Mouse (Mus musculus) A20 (cell line): Measurements from ENCODE around the gene Gm10073.
"Not testable (repeated sequence)": the region's sequence is repeated elsewhere in the genome, so short reads cannot be mapped to it uniquely, and the experiment has no call there.

Source experiments
- DNase-seq: peaks from one replicate; pipeline ENCODE4 v3.0.0-alpha.2; 2011; ENCODE audit warnings: low read depth, low spot score

Gene Gm10073

GRCm38 (mm10) chr8:106599265-106599979, 26.2 kb upstream of the Gm10073 start:
- DNase-seq, result no peak

- no peak for DNase-seq
These were observed 23.8 kb upstream of the Gm10073 start for GRCm38 (mm10) chr8:106597067-106597466.

- DNase-seq, result peak; percentile 26
These were observed 22.4 kb upstream of the Gm10073 start for GRCm38 (mm10) chr8:106595623-106596022.

GRCm38 (mm10) chr8:106592458-106592857, 19.2 kb upstream of the Gm10073 start:
- no peak for DNase-seq

- no peak for DNase-seq
These were observed 15.5 kb upstream of the Gm10073 start for GRCm38 (mm10) chr8:106588443-106589431.

GRCm38 (mm10) chr8:106586896-106587295, 13.6 kb upstream of the Gm10073 start:
- DNase-seq, result no peak

- DNase-seq, result no peak
These were observed 12.4 kb upstream of the Gm10073 start for GRCm38 (mm10) chr8:106585671-106586037.

GRCm38 (mm10) chr8:106584942-106585670, 11.8 kb upstream of the Gm10073 start:
- no peak for DNase-seq

GRCm38 (mm10) chr8:106581344-106582088, 8.3 kb upstream of the Gm10073 start:
- DNase-seq, result no peak

- DNase-seq, result no peak
These were observed 6.2 kb upstream of the Gm10073 start for GRCm38 (mm10) chr8:106579510-106579909.

GRCm38 (mm10) chr8:106576849-106577555, 3.7 kb upstream of the Gm10073 start:
- DNase-seq, result no peak

- no peak for DNase-seq
These were observed 1.0 kb upstream of the Gm10073 start for GRCm38 (mm10) chr8:106574283-106574682.

- DNase-seq, result not testable (repeated sequence)
These were observed 1.1 kb downstream of the Gm10073 start for GRCm38 (mm10) chr8:106572175-106572574.

GRCm38 (mm10) chr8:106571551-106572172, 1.6 kb downstream of the Gm10073 start:
- DNase-seq, result no peak

GRCm38 (mm10) chr8:106570386-106570785, 2.9 kb downstream of the Gm10073 start:
- DNase-seq, result no peak

- DNase-seq, result no peak
These were observed 4.3 kb downstream of the Gm10073 start for GRCm38 (mm10) chr8:106569006-106569405.

- DNase-seq, result peak; percentile 64
These were observed 9.5 kb downstream of the Gm10073 start for GRCm38 (mm10) chr8:106563691-106564182.

GRCm38 (mm10) chr8:106561097-106561865, 12.0 kb downstream of the Gm10073 start:
- peak; percentile 72 for DNase-seq

- no peak for DNase-seq
These were observed 13.4 kb downstream of the Gm10073 start for GRCm38 (mm10) chr8:106559844-106560243.
